Mouse (Mus musculus) embryonic facial prominence, embryonic 13.5 days (tissue): ENCODE data around the gene Nr1h4. TPM values are rescaled to one million over a fixed set of nuclear protein-coding genes. Genes with fewer than 3 reads are reported as not detected.

Source experiments
- ATAC-seq: fragments of 200-750 bp; cut with Nextera tagmentation; 2 replicates; pipeline ENCODE4 v1.8.0; 2017; ENCODE audit warnings: low read depth; ENCODE audit not compliant: insufficient number of reproducible peaks, insufficient read depth, low FRiP score, low TSS enrichment
- H3K27ac ChIP-seq: fragments of 300-500 bp; sonication (generic); 2 replicates; pipeline ENCODE4 v1.5.1; 2015; ENCODE audit warnings: moderate library complexity, mild to moderate bottlenecking, inconsistent platforms
- H3K27me3 ChIP-seq: fragments of 300-500 bp; sonication (generic); 2 replicates; pipeline ENCODE4 v1.6.1; 2015; ENCODE audit warnings: mild to moderate bottlenecking, inconsistent platforms
- H3K36me3 ChIP-seq: fragments of 300-500 bp; sonication (generic); 2 replicates; pipeline ENCODE4 v1.6.1; 2015; ENCODE audit warnings: mild to moderate bottlenecking, inconsistent platforms
- H3K4me1 ChIP-seq: fragments of 300-500 bp; sonication (generic); 2 replicates; pipeline ENCODE4 v1.6.1; 2015; ENCODE audit warnings: inconsistent platforms
- H3K4me2 ChIP-seq: fragments of 300-500 bp; sonication (generic); 2 replicates; pipeline ENCODE4 v1.6.1; 2015; ENCODE audit warnings: moderate library complexity, mild to moderate bottlenecking, inconsistent platforms
- H3K4me3 ChIP-seq: fragments of 300-500 bp; sonication (generic); 2 replicates; pipeline ENCODE4 v1.5.1; 2015; ENCODE audit warnings: mild to moderate bottlenecking, inconsistent platforms
- H3K9ac ChIP-seq: fragments of 300-500 bp; sonication (generic); 2 replicates; pipeline ENCODE4 v1.6.1; 2015; ENCODE audit warnings: mild to moderate bottlenecking, inconsistent platforms
- H3K9me3 ChIP-seq: fragments of 300-500 bp; sonication (generic); 2 replicates; pipeline ENCODE4 v1.6.1; 2016; ENCODE audit warnings: inconsistent platforms
- WGBS: fragments of 180-500 bp; shearing (Covaris S2); methylation state at CpG from one replicate; pipeline ENCODE4 v1.1.7; 2015; ENCODE audit warnings: mixed read lengths; 5-methylcytosine and 5-hydroxymethylcytosine counted together
- polyA plus RNA-seq: library from polyadenylated mRNA; unstranded; fragments of >200 nt; fragmentation: Nextera tagmentation; extraction: Ambion mirVana; gene quantifications from 2 replicates; pipeline ENCODE4 v1.2.1, GENCODE M21; 2015

Gene Nr1h4
- polyA plus RNA-seq, 1 experiment from 2014 or later, result not detected

DNA sequence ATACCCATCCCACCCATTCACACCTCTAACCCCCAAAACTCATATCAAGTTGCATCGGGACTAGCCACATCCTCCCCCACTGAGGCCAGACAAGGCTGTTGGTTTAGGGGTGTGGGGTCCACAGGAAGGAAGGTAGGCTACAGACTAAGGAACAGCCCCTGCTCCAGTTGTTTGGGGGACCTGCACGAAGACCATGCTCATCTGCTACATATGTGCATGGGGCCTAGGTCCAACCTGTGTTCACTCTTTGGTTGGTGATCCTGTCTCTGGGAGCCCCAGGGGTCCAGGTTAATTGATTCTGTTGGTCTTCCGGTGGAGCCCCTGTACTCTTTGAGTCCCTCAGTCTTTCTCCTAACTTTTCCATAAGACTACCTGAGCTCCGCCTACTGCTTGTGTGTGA lies 13.0 kb downstream of the Nr1h4 start:
- no peak overlapping the region for H3K27ac ChIP-seq
- no peak overlapping the region for H3K4me3 ChIP-seq
- no peaks in the 10 kb centered on the region for H3K4me1 ChIP-seq
- WGBS, result 87% methylated on average over 4 of the region's 4 CpGs
- H3K9ac ChIP-seq, result no peak overlapping the region
- no peaks in the 10 kb centered on the region for H3K36me3 ChIP-seq
- no peaks in the 10 kb centered on the region for H3K9me3 ChIP-seq
- H3K27me3 ChIP-seq, result no peaks in the 10 kb centered on the region
- ATAC-seq, result no peak
- H3K4me2 ChIP-seq, result no peak overlapping the region

DNA sequence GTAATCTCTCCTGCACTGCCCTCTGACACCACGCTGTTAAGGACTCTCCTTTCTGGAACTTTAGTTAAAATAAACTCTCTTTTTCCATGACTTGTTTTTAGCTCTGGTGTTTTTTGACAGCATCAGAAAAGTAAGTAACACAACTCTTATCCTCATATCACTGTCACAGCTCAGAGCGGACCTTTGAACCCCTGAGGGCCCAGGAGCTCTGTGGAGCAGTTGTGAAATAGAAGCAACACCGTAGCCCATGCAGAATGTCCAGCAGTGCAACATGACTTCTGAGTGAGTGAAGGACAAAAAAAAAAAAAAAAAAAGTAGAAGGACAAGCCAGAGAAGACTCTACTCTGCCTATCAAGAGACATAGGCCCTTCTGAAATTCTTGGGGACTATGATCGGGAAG lies 14.2 kb downstream of the Nr1h4 start:
- Histone ChIP-seq H3K9ac (no peak overlapping the region), H3K27ac (no peak overlapping the region), H3K36me3 (no peaks in the 10 kb centered on the region), H3K4me3 (no peak overlapping the region), H3K27me3 (no peaks in the 10 kb centered on the region), H3K4me2 (no peak overlapping the region), H3K4me1 (no peaks in the 10 kb centered on the region), H3K9me3 (no peaks in the 10 kb centered on the region)
- WGBS, result 82% methylated on average over 4 of the region's 4 CpGs
- no peak for ATAC-seq

- no peaks in the 10 kb centered on the region for H3K27me3 ChIP-seq
- H3K27ac ChIP-seq, result no peak overlapping the region
- no peaks in the 10 kb centered on the region for H3K4me1 ChIP-seq
- no peak for ATAC-seq
- H3K9me3 ChIP-seq, result no peaks in the 10 kb centered on the region
- H3K36me3 ChIP-seq, result no peaks in the 10 kb centered on the region
- no peak overlapping the region for H3K4me2 ChIP-seq
- H3K4me3 ChIP-seq, result no peak overlapping the region
- no peak overlapping the region for H3K9ac ChIP-seq
- WGBS, result 86% methylated on average over 2 of the region's 2 CpGs
These were observed 15.0 kb downstream of the Nr1h4 start for GRCm38 (mm10) chr10:89518365-89518764.

DNA sequence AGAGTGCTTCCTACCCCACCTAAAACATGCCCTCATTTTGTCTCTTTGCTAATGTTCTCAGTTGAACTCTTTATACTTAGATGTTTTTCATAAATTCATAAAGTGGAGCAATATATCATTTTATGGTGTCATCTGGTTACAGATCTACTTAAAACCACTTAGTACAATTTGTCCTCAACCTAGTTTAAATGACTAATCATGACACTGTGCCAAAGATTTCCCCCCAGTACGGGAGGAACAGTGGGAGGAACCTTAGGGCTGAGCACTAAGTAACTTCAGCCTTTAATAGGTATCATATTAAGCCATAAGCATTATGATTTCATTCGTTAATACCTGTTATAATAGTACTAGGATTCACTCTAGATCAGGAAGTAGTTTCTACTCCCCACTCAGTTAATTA lies 17.6 kb downstream of the Nr1h4 start:
- no peak for ATAC-seq
- H3K4me2 ChIP-seq, result no peak overlapping the region
- H3K4me1 ChIP-seq, result no peaks in the 10 kb centered on the region
- no peaks in the 10 kb centered on the region for H3K36me3 ChIP-seq
- no peaks in the 10 kb centered on the region for H3K27me3 ChIP-seq
- H3K9me3 ChIP-seq, result no peaks in the 10 kb centered on the region
- H3K4me3 ChIP-seq, result no peak overlapping the region
- H3K27ac ChIP-seq, result no peak overlapping the region
- H3K9ac ChIP-seq, result no peak overlapping the region
- 71% methylated on average over 2 of the region's 2 CpGs for WGBS

DNA sequence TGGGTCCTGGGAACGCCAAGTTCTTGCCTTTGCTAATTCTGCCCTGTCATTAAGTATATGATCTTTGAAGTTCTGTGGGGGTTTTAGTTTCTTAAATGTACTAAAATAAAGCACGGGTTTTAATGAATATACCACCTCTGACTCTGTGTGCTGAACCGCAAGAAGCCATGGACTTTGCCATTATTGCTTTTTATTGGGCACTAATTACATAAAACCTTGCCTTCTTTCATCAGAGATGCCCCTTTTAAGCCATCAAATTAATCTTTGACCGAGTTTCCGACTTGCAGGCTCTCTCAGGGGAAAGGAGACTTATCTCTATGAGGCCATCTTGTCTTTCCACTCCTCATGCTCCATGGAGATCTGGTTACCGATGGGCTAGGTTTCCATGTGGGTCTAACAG lies 20.8 kb downstream of the Nr1h4 start:
- no peak overlapping the region for H3K4me3 ChIP-seq
- ATAC-seq, result no peak
- 73% methylated on average over 6 of the region's 6 CpGs for WGBS
- H3K27me3 ChIP-seq, result no peaks in the 10 kb centered on the region
- no peak overlapping the region for H3K4me2 ChIP-seq
- no peaks in the 10 kb centered on the region for H3K4me1 ChIP-seq
- no peaks in the 10 kb centered on the region for H3K36me3 ChIP-seq
- no peak overlapping the region for H3K9ac ChIP-seq
- H3K27ac ChIP-seq, result no peak overlapping the region
- H3K9me3 ChIP-seq, result no peaks in the 10 kb centered on the region

DNA sequence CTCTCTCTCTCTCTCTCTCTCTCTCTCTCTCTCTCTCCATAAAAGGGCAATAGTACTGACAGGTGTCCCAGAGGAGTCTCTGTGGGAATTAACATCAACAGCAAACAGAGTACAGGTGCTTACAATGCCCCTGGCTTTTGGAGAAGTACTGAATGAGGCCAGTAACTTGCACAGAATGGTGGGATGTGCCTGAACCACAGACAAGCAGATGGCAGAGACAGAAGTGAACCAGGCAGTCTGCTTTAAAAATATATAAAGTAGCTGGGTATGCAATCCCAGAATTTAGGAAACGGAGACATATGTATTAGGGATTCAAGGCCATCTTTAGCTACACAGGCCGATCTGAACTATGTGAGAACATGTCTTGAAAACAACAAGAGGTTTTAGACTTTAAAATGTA lies 22.8 kb downstream of the Nr1h4 start:
- WGBS, result 79% methylated on average over 2 of the region's 2 CpGs
- H3K9ac ChIP-seq, result no peak overlapping the region
- ATAC-seq, result no peak
- no peak overlapping the region for H3K4me3 ChIP-seq
- no peaks in the 10 kb centered on the region for H3K36me3 ChIP-seq
- no peaks in the 10 kb centered on the region for H3K27me3 ChIP-seq
- no peaks in the 10 kb centered on the region for H3K9me3 ChIP-seq
- no peak overlapping the region for H3K27ac ChIP-seq
- no peak overlapping the region for H3K4me2 ChIP-seq
- H3K4me1 ChIP-seq, result no peaks in the 10 kb centered on the region

- H3K4me1 ChIP-seq, result no peaks in the 10 kb centered on the region
- 66% methylated on average over 2 of the region's 2 CpGs for WGBS
- H3K4me2 ChIP-seq, result no peak overlapping the region
- H3K27me3 ChIP-seq, result no peaks in the 10 kb centered on the region
- no peaks in the 10 kb centered on the region for H3K9me3 ChIP-seq
- no peak for ATAC-seq
- no peak overlapping the region for H3K27ac ChIP-seq
- no peak overlapping the region for H3K4me3 ChIP-seq
- H3K9ac ChIP-seq, result no peak overlapping the region
- no peaks in the 10 kb centered on the region for H3K36me3 ChIP-seq
These were observed 24.8 kb downstream of the Nr1h4 start for GRCm38 (mm10) chr10:89508567-89508966.

- no peaks in the 10 kb centered on the region for H3K4me1 ChIP-seq
- no peak overlapping the region for H3K9ac ChIP-seq
- H3K36me3 ChIP-seq, result no peaks in the 10 kb centered on the region
- WGBS, result 85% methylated on average over 9 of the region's 9 CpGs
- H3K4me3 ChIP-seq, result no peak overlapping the region
- H3K4me2 ChIP-seq, result no peak overlapping the region
- H3K27me3 ChIP-seq, result no peaks in the 10 kb centered on the region
- ATAC-seq, result no peak
- H3K9me3 ChIP-seq, result no peaks in the 10 kb centered on the region
- no peak overlapping the region for H3K27ac ChIP-seq
These were observed 26.9 kb downstream of the Nr1h4 start for GRCm38 (mm10) chr10:89506479-89506878.

GRCm38 (mm10) chr10:89505592-89505955 lies 27.8 kb downstream of the Nr1h4 start:
- no peak for ATAC-seq
- Histone ChIP-seq H3K4me2 (no peak overlapping the region), H3K27me3 (no peaks in the 10 kb centered on the region), H3K9me3 (no peaks in the 10 kb centered on the region), H3K36me3 (no peaks in the 10 kb centered on the region), H3K4me1 (no peaks in the 10 kb centered on the region), H3K27ac (no peak overlapping the region), H3K9ac (no peak overlapping the region), H3K4me3 (no peak overlapping the region)
- 68% methylated on average over 5 of the region's 5 CpGs for WGBS

GRCm38 (mm10) chr10:89504952-89505591 lies 28.3 kb downstream of the Nr1h4 start:
- H3K27me3 ChIP-seq, result no peaks in the 10 kb centered on the region
- no peak for ATAC-seq
- 77% methylated on average over 10 of the region's 10 CpGs for WGBS
- no peak overlapping the region for H3K4me2 ChIP-seq
- no peaks in the 10 kb centered on the region for H3K36me3 ChIP-seq
- H3K4me1 ChIP-seq, result no peaks in the 10 kb centered on the region
- no peak overlapping the region for H3K27ac ChIP-seq
- no peak overlapping the region for H3K4me3 ChIP-seq
- no peaks in the 10 kb centered on the region for H3K9me3 ChIP-seq
- H3K9ac ChIP-seq, result no peak overlapping the region

- H3K4me3 ChIP-seq, result no peak overlapping the region
- no peaks in the 10 kb centered on the region for H3K9me3 ChIP-seq
- WGBS, result 68% methylated on average over 5 of the region's 5 CpGs
- no peaks in the 10 kb centered on the region for H3K27me3 ChIP-seq
- no peaks in the 10 kb centered on the region for H3K4me1 ChIP-seq
- H3K9ac ChIP-seq, result no peak overlapping the region
- ATAC-seq, result no peak
- H3K27ac ChIP-seq, result no peak overlapping the region
- no peaks in the 10 kb centered on the region for H3K36me3 ChIP-seq
- H3K4me2 ChIP-seq, result no peak overlapping the region
These were observed 30.3 kb downstream of the Nr1h4 start for GRCm38 (mm10) chr10:89502986-89503560.

DNA sequence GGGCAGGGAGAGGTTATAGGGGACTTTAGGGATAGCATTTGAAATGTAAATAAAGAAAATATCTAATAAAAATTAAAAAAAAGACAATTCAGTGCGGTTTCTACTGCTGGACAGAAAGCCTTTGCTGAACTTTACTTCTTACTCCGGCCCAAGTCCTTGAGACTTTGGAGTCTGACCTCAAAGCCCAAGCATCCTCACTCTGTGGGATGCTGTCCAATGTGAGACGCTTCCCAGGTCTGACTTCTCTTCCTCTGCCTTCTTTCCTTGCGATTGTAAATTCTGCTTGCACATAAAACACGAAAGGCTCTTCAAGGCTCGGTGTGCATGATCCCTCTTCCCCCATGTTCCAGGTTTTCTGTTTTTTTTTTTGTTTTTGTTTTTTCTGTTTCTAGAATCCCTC lies 31.5 kb downstream of the Nr1h4 start:
- Histone ChIP-seq H3K4me3 (no peak overlapping the region), H3K36me3 (no peaks in the 10 kb centered on the region), H3K27ac (no peak overlapping the region), H3K9me3 (no peaks in the 10 kb centered on the region), H3K9ac (no peak overlapping the region), H3K27me3 (no peaks in the 10 kb centered on the region), H3K4me1 (no peaks in the 10 kb centered on the region), H3K4me2 (no peak overlapping the region)
- WGBS, result 93% methylated on average over 6 of the region's 6 CpGs
- ATAC-seq, result no peak
